ENCODE assay signal across 26 mouse cellular contexts in the genomic region with DNA sequence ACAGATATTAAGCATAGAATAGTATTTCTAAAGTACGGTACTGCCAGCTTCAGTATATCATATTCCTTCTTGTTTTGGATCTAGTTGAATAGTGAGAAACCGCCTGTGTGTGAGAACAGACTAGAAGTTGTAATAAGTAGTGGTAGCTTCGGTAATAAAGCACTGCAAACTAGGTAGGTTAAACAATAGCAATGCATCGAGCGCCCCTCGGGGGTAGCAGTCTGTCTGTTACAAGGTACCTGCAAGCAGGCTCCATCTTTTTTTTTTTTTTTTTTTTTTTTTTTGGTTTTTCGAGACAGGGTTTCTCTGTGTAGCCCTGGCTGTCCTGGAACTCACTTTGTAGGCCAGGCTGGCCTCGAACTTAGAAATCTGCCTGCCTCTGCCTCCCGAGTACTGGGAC. TPM values are rescaled to one million over a fixed set of nuclear protein-coding genes. Genes with fewer than 3 reads are reported as not detected.
"Had no signal": no experiment of that assay in that cellular context is flagged by ENCODE, and none has a peak within 500 bp of the region (broad histone marks: within the 10 kb centered on the region; RNA-seq: fewer than 3 reads in every experiment).

No protein-coding gene starts in this region.

RNA-seq across cellular contexts. Expression of a gene that starts 20.8 kb away (rescaled TPM):
- total RNA-seq: layer of hippocampus, adult 8-10 months; layer of hippocampus, postnatal 10 days; layer of hippocampus, postnatal 36 days; left cerebral cortex, adult 2 months; left cerebral cortex, postnatal 10 days; left cerebral cortex, postnatal 36 days; liver, adult 2 months; monocyte, adult 5-6 weeks had no signal
- polyA plus RNA-seq: kidney, embryonic 14.5 days; kidney, postnatal 0 days; limb, embryonic 11.5 days; liver, adult 2 months; liver, embryonic 13.5 days; liver, embryonic 16.5 days; lung, adult 2 months; lung, embryonic 16.5 days; macrophage; midbrain, embryonic 10.5 days; midbrain, embryonic 13.5 days; midbrain, embryonic 16.5 days; myocyte; neural tube, embryonic 11.5 days; neural tube, embryonic 14.5 days; small intestine, adult 2 months; spleen, adult 2 months; stomach, embryonic 16.5 days; urinary bladder, adult 2 months had no signal
